Mouse (Mus musculus) mouse embryonic stem cell (cell line): ENCODE data around the gene Mrpl41.
"Not testable (repeated sequence)": the region's sequence is repeated elsewhere in the genome, so short reads cannot be mapped to it uniquely, and the experiment has no call there.

Source experiments
- in situ Hi-C, 2 experiments: fragments of 300-500 bp; cut with MboI; formaldehyde crosslinking; loops; 1 replicate in 1 of 2; 3 replicates in 1 of 2; pipeline ENCODE4 v1.14.3; 2019 to 2020; ENCODE audit warnings: low sequenced_read_pairs in 2 of 2, low pct_unique_long_range_greater_than_20kb in 1 of 2, mixed read lengths in 1 of 2; ENCODE audit not compliant: unreplicated experiment in 1 of 2

Mrpl41 gene

GRCm38 (mm10) chr2:24949421-24950188, 25.3 kb downstream of the Mrpl41 start, which contains the start of gene Zmynd19:
Gene Zmynd19 (plus strand): TSS chr2:24949792.
- in situ Hi-C loops: no loop called here

DNA sequence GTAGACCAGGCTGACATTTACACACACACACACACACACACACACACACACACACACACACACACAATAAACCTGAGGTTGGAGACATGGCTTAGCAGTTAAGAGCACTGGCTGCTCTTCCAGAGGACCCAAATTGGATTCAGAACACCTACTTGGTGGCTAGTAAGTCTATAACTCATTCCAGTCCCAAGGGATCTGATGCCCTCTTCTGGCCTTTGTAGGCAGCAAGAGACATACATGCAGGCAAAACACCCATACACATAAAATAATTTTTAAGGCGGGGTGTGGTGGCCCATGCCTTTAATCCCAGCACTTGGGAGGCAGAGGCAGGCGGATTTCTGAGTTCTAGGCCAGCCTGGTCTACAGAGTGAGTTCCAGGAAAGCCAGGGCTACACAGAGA, 30.6 kb downstream of the Mrpl41 start:
- in situ Hi-C loops: not testable (repeated sequence)

- in situ Hi-C loops: no loop called here
Observed at GRCm38 (mm10) chr2:24942092-24942491, 32.8 kb downstream of the Mrpl41 start.

DNA sequence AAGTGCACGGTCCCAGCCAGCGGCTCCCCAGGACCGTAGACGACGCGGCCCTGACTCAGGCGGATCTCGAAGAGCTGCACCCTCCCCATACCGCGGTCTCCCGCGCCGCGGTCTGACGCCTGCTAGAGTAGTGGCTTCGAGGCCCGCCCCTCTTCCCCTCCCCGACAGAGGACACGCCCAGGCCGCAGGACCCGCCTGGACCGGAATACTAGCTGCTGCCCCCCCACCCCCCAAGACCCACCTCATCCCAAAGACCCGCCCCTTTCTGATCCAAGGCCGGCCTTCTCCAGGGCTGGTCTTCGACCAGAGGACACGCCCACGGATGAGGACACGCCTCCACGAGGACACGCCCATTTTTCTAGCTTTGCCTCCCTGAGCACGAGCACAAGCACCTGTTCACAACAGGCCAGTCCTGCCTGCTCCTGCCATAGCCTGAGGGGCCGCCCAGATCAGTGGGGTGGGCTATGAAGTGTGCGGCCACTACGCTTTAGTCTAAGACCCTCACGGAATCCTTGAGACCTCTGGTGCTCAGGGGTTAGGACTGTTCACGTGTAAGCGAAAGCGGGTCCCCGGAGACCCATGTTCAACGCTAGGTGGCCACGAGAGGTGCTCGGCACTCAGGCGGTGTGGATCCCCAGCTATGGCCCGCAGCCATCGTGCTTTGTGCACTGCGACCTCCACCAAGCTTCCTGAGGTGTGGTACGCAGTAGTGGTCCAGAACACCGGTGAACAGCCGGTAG, 39.7 kb downstream of the Mrpl41 start, which contains the start of gene Arrdc1:
Gene Arrdc1 (minus strand): TSS at position 196 of the 740 bp plus-strand sequence.
- in situ Hi-C loops: no loop called here

DNA sequence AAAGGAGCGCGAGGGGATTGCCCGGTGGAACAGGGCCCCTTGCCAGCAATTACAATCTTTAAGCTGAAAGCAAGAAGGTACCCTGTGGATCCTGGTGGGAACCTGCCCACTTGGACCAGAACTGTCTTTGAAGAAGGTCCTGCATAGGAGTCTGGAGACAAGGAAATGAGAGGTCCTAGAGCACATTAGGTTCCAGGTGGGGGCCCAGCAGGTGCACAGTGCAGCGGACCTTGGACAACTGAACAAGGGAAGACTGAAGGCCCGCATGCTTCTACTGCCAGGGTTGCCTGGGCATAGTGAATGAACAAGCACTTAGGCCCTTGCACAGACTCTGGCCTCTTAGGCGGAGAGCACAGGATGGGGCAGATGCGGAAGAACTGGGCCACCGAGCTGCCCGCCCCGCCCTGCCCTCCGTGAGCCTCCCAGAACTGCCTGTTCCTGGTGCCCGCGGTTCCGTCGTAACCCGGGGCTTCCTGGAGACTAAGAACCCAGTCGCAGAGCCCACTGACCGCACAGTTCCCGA, 40.4 kb downstream of the Mrpl41 start:
- in situ Hi-C loops: no loop called here

GRCm38 (mm10) chr2:24929593-24929992, 45.3 kb downstream of the Mrpl41 start:
- in situ Hi-C loops: no loop called here

- in situ Hi-C loops: no loop called here
Observed at GRCm38 (mm10) chr2:24929119-24929518, 45.8 kb downstream of the Mrpl41 start.

DNA sequence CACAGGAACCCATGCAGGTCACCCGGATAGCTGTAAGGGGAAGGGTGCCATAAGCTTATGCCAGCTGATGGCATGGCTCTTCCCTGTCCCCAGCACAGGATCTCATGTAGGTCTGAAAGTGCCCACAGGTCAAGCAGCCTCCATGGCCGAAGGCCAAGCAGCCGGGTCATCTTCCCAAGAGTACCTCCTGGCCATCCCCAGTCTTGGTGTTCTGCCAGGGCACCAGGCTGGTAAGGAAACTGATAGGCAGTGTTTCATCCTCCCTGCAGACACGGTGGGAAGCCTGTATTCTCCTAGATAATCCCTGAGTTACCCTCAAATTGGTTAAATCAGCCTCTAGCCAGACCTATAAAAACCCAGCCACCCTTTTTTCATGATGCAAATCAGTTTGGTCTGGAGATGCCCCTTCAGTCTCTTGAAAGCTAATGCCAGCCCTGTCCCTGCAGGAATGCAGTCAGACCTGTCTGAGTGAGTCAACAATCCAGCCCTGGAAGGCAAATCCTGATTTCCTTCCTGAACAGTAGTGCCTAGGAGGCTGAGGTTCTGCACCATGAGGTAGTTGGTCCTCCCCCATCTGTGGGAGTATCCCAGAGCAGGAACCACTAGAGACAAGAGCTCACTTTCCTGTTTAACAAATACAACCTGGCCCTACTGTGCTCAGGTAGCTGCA, 47.0 kb downstream of the Mrpl41 start:
- in situ Hi-C loops: no loop called here

- in situ Hi-C loops: no loop called here
Observed at GRCm38 (mm10) chr2:24926965-24927358, 47.9 kb downstream of the Mrpl41 start.

DNA sequence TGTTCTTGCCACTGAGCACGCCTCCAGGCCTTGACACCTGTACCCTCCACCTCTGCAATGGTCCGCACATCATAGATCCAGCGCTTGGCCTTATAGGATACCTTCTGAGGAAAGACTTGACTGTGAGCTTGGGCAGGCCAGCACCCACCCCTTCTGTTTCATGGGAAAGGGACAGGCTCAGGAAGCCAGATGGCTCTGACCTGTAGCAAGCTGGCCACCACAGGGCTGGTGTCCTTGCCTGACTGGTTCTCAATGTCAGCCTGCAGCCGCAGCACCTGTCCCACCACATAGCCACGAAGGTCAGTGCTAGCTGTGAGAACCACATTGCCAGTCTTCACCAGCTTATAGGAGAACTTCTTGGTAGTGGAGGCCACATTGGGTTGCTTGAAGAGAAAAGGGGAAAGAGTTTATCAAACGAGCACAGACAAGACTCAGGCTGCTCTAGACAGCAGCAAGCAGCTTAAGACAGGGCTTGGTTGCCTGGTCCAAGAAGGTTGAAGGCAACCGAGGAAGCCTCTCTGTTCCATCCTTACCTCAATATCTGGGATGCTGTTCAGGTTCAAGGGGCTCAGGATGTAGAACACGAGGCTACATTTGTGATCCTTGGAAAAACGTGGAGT, 48.4 kb downstream of the Mrpl41 start:
- in situ Hi-C loops: no loop called here

DNA sequence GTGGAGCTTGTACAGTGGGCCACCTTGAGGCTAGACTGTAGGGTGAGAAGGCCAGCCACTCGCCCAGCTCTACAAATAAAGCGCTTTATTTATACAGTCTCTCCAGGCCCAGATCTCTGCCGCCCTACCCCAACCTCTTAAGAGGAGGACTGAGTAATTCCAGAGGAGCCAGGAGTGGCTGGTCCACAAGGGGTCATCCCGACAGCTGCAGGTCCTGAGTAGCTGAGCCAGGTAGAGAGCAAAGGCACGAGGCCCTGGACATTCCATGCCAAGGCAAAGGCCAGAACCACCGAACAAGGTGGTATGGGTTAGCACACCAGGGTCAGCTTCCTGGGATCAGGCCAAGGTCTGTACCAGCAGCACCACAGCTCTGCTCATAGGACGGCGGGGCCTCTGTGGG, 49.6 kb downstream of the Mrpl41 start:
- in situ Hi-C loops: no loop called here
